Mouse (Mus musculus): ENCODE data around the gene Rhot1.
"Not testable (repeated sequence)": the region's sequence is repeated elsewhere in the genome, so short reads cannot be mapped to it uniquely, and the experiment has no call there.

Rhot1 gene

DNA sequence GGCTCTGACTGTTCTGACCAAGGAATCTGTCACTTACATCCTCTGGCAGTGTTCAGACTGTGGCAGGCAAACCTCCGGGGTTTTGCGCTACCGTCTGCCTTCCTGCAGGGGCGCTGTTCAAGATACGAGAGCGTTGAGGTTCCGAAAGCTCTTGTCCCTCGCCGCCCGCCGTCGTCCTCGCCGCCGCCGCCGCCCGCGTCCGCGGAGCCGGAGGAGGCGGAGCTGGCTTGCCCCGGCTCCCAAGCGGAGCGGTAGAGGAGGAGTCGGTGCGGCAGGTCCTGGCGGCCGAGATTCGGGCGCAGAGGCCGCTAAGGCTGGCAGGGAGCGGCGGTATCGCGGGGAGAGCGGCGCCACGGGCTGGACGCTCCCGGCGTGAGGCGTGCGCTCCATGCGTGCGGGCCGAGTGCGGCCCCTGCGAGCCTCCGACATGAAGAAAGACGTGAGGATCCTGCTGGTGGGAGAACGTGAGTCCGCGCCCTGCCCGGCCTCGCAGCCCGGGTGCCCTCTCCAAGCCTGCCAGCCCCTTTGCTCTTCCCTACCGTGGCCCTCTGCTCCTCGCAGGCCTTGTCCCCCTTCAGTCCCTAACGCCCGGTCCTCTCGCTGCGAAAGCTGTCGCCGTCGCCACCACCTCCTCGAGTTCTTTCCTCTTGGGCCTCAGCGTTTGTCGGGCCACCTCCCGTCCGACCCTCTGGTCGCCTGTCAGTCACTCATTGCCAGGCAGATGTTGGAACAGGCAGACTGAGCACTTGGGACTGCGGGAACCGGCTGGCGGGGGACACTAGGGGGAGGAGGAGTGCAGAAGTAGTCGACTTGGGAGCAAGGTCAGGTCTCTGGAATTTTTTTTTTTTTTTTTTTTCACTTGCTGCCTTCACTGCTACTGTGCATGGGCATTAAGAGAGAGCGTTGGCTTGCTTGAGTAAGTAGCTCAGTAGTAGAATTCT is at the start of gene Rhot1:
Gene Rhot1, plus strand, starts transcription at position 160 of the 941 bp plus-strand sequence.
- peak; percentile 96 for DNase-seq (ENCODE audit: extremely low spot score)

DNA sequence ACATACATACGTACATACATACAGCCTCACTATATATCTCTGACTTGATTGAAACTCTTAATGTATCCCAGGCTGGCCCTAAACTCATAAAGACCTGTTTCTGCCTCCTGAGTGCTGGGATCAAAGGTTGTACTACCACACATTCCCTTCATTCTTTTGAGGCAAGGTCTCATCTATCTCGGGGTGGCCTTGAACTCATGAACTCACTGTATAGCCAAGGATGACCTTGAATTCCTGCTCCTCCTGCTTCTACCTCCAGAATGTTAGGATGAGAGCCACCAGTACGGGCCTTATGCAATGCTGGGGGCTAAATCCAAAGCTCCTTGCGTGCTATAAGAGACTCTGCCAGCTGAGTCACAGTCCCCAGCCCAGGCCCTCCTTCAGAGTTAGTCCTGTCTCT is 47.8 kb upstream of the Rhot1 start:
- no peak for DNase-seq (ENCODE audit: extremely low spot score)

DNA sequence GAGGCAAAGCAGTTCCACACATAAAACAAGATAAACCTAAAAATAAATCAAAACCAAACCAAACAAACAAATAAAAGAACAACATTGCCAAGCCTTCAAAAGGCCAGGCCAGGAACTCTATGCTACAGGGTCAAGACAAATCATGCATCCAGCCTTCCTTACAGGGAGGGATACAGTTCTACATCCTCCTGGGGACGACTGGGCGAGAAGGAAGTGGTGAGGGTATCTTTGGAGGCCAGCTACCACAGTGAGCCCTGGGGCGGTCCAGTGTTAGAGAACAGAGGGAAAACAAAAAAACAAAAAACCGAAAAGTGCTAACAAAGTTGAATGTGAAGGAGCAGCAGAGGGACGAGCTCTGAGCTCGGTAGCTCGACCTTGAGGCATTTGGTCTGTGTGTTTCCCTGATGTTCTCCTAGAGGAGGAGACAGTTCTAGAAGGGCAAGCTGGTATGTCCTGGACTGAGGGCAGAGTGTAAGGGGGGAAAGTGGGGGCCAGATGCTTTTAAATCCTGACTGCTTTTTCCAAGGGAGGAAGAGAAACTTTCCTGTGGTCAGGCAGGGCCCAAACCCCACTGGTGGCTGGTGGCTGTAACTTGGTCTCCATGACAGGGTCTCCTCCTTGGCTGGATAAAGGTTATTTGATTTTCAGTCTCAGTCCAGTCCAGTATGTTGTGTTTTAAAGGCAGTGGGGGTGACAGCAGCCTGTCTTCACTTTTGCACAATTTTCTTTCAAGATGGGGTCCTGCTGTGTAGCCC is 45.3 kb upstream of the Rhot1 start:
- DNase-seq (ENCODE audit: extremely low spot score), result no peak

DNA sequence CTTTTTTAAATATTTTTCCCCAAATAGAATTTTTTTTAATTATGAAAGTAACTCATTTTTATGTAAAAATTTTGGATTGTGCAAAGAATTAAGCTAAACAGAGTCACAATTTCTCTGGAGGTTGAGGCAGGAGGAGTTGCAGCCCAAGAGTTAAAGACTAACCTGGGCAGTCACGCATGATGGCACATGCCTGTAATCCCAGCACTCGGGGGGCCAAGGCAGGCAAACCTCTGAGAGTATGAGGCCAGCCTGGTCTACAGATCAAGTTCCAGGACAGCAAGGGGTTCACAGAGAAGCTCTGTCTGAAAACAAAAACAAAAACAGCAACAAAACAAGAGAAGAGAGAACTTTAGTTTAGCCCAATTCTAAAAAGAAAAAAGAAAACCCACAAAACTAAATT is 44.6 kb upstream of the Rhot1 start:
- no peak for DNase-seq (ENCODE audit: extremely low spot score)

DNA sequence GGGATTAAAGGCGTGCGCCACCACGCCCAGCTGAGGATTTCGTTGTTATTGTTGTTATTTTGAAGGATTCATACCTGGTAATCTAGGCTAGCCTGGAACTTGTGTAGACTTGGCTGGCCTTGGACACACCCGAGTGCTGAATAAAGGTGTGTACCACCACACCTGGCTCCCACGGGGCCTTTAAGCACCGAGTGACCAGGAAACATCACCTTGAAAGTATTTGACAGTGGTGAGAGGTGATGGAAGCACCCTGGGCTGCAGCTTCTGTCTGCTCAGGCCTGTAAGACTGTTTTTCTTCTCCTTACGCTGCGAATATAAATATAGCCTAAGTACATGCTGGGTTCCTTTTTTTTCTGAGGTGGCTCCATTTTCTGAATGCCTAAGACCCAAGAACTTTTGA is 40.7 kb upstream of the Rhot1 start:
- DNase-seq (ENCODE audit: extremely low spot score), result no peak

DNA sequence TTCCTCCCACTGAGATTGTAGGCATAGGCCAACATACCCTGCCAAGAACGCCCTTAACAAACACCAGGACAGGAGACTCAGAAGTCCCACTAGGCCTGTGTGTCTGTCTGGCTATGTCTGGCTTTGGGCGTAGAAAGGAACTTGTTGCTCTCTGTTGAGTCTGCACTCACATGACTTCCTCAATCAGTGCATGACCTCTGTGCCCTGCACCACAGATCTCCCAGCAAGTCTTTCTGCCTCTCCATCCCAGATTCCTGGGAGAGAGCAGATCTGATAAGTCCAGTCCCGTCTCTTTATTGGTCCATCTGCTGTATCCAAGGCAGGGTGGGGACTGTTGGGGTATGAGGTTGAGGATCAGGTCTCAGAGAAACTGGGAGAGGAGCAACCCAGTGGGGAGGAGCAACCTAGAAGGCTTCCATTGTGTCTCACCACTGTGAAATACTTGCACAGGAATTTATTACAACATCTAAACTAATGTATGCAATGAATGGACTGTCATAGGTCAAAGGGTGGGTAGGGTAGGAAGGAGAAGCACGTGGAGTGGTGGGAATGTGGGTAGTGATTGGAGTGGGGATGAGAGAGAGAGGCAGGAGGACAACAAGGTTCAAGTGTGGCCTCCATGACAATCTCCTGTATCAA is 40.1 kb upstream of the Rhot1 start:
- no peak for DNase-seq (ENCODE audit: extremely low spot score)

DNA sequence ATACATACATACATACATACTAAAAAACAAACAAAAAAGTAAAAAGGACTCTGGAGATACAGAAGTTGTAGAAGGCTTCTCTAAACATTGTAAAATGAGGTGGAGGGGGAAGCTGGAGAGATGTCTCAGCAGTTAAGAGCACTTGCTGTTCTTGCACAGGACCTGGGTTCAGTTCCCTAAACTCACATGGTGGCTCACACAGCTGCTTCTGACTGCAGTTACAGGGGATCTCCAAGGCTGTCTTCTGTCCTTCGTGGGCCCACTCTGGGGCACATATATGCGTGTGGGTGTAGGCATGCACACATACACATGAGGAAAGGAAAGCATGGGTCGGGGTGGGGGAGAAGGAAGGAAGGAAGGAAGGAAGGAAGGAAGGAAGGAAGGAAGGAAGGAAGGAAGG is 39.2 kb upstream of the Rhot1 start:
- no peak for DNase-seq (ENCODE audit: extremely low spot score)

DNA sequence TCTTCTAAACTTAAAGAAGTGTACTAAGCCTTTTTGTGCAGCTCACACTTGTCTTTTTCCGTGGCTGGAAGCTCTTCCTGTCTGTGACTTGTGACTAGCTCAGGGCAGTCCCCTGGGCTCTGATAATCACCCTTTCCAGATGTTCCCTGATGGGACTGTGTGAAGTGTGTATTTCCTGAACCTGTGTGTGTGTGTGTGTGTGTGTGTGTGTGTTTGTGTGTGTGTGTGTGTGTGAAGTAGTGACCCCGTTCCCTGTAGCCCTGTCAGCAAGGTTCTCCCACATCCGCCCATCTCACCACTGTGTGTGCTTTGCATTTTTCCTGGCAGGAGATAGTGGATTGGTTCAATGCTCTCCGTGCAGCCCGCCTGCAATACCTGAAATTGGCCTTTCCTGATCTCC is 38.5 kb upstream of the Rhot1 start:
- no peak for DNase-seq (ENCODE audit: extremely low spot score)

DNA sequence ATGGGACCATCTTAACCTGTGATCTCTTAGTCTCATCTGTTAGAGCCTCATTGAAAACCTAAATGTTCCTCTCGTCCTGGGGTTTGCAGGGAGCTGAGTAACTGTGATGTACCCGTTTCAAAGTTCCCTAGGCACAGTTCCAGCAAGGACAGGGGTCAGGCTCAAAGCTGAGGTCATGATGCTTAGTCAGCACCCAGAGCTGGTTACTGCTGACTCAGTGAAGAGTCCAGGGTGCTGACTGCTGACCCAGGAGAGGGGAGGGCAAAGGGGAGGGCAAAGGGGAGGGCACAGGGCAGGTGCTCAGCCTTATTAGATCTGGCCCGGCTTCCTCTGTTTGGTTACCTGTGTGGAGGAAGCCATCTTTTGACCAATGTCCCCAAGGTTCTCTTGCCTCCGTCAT is 36.9 kb upstream of the Rhot1 start:
- DNase-seq (ENCODE audit: extremely low spot score), result no peak

DNA sequence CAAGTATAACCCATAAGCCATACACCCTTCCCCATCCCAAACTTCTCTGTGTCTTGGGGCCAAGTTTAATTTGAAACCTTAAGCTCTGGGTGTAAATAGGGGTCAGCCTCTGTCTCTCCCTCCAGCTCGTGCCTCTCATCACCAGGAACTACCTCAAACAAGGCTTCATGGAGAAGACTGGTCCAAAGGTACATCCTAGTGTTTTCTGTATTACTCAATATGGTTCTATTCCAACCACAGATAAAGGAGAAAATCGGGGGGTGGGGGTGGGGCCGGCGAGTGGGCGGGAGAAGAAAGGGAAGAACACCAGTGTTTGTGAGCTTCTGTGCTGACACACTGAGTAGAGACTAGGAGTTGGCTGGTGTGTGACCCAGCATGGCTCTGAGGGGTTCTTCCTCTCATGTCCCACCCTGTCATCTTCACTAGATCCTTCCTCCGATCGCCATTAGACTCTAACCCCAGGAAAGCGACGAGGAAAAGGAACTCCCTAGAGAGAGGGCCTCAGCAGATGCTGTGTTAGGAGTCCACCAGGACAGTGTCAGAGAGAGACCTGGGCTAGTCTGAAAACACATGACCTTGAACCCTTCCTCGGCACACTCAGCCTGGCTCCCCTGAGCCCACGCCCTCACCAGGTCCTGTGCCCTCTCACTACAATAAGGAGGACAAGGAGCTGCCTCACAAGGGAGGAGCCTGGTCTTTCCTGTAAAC is 34.7 kb upstream of the Rhot1 start:
- DNase-seq (ENCODE audit: extremely low spot score), result no peak

DNA sequence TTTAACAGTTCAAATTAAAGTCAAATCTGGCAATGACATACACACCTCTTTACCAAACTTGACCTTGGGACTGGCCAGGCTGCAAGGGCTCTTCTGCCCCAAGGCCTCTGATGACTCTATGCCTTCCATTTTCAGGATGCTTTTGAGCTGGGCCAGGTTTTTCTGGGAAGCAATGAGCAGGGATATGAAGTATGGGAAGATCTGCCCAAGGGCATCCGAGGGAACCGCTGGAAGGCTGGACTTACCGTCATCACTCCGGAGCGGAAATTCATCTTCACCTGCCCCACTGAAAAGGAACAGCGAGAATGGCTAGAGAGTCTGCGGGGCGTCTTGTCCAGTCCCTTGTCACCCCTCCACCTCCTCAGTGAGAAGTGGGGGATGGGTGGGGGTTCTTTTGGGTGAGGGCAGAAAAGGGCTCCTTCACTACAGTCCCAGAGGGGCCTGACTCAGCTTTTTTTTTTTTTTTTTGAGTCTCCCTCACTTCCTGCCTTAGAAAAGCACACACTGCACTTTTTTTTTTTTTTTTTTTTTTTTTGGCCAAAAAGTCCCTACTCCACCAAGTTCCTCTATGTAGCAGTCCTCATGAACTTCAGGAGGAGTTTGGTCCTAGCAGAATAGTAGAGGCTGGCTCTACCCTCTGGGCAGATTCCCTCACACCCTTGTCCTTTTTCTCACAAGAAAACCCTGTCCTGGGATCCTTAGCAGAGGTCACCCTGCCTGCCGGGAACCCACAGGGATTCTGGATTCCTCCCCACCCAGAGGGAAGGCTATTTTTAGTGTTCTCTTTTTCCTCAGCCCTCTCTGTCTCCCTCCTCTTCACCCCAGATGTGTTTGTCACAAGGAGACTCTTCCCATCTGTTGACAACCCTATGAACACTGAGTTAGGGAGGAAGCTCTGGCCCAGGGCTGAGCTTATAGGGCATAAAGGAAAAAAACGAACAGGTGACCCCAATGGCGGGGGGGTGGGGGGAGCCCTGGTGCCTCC is 31.6 kb upstream of the Rhot1 start:
- no peak for DNase-seq (ENCODE audit: extremely low spot score)

DNA sequence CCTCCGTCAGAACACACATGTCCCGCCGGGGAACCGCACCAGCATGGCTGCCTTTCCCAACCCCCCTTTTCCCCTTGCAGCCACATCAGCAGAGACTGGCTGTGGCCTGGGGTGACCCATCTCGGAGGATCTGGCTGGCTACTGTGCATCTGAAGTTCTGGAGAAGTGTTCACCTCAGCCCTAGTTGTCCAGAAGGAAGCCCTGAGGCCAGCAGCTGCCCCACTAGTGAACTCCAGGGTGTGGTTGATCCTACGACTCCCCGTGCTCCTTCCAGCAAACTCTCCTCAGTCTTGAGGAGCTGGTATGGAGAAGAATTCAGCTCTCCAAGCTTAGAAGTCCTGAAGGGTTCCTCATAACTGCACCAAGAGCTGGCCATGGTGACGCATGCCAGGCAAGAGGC is 30.5 kb upstream of the Rhot1 start:
- DNase-seq (ENCODE audit: extremely low spot score), result no peak

DNA sequence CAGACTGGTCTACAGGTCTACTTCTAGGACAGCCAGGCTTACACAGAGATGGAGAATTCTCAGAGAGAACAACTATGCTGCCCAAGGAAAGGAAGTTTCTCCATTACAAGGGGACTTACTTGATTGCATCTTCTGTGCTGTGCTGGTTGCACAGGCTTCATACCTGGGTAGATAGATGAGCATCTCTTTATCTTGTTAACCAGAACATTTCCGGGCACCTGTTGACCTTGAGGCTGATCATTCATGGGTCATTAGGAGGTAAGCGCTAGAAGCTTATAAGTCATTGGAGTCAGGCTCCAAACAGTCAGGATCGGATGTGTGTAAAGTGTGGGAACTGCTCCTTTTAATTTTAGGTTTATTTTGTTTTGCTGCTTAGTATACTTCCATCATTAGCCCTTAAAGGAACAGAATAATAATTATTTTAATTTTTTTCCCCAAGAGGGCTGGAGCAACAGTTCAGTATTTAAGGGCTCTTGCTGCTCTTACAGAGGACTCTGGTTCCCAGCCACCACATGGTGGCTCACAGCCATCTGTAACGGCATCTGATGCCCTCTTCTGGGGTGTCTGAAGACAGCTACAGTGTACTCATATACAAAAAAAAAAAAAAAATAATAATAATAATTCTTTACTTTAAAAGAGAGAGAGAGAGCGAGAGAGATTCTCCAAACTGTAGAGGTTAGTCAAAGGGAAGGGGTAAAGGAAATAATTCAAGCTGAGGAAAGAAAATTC is 27.6 kb upstream of the Rhot1 start:
- DNase-seq (ENCODE audit: extremely low spot score), result no peak

DNA sequence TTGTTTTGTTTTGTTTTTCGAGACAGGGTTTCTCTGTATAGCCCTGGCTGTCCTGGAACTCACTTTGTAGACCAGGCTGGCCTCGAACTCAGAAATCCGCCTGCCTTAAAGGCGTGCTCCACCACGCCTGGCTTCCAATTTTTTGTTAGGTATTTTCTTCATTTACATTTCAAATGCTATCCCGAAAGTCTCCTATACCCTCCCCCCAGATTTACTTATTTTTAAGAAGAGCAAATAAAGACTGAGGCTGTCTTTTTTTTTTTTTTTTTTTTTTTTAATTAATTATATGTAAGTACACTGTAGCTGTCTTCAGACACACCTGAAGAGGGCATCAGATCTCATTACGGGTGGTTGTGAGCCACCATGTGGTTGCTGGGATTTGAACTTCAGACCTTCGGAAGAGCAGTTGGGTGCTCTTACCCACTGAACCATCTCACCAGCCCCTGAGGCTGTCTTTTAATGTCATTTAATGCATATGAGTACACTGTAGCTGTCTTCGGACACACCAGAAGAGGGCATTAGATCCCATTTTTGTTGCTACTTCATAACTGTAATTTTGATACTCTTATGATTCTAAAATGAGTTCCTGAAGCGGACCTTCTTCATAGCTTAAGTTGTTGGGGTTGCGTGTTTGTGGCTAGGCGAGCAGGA is 25.6 kb upstream of the Rhot1 start:
- DNase-seq (ENCODE audit: extremely low spot score), result not testable (repeated sequence)

DNA sequence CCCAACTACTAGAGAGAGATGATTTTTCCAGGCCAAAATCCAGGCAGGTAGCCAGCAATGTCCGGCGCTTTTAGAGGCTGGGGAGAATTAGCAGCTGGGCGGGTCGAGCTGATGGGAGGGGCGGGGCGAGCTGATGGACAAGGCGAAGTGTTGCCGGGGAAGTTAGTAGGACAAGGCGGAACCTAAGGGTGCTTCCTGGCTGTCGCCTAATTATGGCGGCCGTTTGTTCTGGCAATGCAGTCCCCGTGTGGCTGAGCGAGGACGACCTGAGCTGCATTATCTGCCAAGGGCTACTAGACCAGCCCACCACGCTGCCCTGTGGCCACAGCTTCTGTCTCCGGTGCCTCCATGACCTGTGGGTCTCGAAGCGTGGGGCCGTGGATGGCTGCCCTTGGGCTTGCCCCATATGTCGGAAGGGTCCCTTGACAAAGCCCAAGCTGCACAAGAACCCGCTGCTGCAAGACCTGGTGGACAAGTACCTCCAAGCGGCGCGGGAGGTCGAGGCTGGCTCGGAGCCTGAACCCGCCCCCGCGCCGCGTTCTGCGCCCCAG is 25.0 kb upstream of the Rhot1 start, which contains the start of gene Rnf135:
Gene Rnf135, plus strand, starts transcription at position 147 of the 551 bp plus-strand sequence.
- peak; percentile 88 for DNase-seq (ENCODE audit: extremely low spot score)

DNA sequence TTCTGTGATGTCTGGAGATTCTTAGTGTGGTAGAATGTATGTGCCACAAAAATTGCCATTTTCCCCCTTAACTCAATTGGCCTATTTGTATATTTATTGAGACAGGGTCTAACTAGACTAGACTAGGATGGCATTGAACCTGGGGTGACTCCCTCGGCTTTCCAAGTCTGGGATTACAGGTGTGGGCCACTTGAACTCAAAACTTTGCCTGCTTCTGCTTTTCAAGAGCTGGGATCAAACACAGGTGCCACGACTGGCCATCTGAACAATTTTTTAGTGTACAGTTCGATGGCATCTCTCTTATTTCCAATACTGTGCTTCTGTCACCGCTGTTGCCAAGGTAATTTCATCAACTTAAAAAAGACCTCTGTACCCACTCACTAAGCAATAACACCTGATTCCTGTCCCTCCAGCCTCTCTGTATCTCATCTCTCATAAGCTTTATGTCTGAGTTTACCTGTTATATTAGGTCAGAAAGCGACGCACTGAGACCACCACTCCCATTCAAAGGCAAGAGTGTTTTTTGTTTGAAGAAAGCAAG is 24.2 kb upstream of the Rhot1 start:
- DNase-seq (ENCODE audit: extremely low spot score), result no peak

DNA sequence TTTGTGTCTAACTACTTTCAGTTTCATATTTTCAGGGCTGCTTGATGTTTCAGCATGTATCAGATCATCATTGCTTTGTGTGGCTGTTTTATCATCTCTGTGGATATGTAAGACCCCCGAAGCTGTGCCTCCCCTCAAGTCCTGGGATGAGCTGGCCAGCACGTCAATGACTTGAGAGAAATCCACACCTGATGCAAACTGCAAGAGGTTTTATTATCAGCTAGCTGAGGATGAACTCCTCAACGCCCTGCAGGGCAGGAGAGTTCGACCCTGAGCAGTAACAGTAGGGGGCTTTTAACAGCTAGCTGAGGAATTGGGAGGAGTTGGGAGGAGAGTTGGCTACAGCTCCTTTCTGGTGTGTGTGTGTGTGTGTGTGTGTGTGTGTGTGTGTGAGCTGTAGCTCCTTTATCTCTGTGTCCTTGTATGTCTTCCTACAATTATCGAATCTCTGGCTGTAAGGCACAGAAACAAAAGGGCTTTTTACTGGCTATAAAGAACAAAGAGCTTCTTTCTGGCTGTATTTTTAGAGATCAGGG is 23.3 kb upstream of the Rhot1 start:
- DNase-seq (ENCODE audit: extremely low spot score), result not testable (repeated sequence)

DNA sequence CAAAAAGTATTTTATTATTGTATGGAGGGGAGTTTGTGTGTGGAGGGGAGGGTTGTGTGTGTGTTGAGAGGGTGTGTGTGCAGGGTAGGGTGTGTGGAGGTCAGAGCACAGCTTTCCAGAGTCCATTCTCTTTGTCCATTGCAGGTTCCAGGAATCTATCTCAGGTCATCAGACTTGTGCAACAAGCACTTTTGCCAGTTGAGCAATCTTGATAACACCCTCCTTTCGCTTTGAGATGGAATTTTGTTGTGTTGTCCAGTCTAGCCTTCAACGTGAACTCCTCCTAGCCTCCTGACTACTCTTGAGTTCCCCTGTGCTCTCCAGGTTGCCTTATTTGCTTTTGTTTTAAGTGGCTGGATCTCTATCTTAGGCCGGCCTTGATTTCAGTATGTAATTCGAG is 18.5 kb upstream of the Rhot1 start:
- DNase-seq (ENCODE audit: extremely low spot score), result no peak

Data from embryo, embryonic 9.5 days (tissue).